Mouse (Mus musculus) 416B (cell line): Measurements from ENCODE around the gene Palm3.
"Not testable (repeated sequence)": the region's sequence is repeated elsewhere in the genome, so short reads cannot be mapped to it uniquely, and the experiment has no call there.

Source experiments
- DNase-seq: peaks from one replicate; pipeline ENCODE4 v3.0.0; 2011; ENCODE audit warnings: low read depth

Palm3 gene

DNA sequence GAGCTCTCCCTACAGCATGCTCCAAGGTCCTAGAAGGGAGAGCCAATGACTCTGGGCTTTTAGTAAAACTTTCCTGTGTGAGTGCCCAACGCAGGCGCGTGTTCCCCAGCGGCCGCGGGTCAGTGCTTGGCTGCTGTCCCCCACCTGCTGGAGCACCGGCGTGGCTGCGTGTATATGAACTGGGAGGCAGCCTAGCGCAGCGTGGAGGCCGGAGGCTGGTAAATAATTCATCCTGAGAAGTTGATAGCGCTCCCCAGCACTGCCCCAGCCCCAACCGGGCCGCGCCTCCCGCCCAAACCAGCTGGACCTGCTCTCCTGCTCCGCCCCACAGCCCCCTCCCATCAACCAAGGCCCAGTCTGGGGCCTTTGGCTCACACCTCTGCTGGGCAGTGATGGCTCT, at the start of gene Palm3:
Gene Palm3, plus strand, starts transcription at position 376 of the 400 bp plus-strand sequence.
- DNase-seq = no peak

- no peak for DNase-seq
Observed at GRCm38 (mm10) chr8:83971661-83972060, 49.6 kb upstream of the Palm3 start.

GRCm38 (mm10) chr8:83972150-83973120, 48.8 kb upstream of the Palm3 start, which contains the start of gene Prkaca:
Gene Prkaca (plus strand): TSS chr8:83972993.
- peak; percentile 97 for DNase-seq

DNA sequence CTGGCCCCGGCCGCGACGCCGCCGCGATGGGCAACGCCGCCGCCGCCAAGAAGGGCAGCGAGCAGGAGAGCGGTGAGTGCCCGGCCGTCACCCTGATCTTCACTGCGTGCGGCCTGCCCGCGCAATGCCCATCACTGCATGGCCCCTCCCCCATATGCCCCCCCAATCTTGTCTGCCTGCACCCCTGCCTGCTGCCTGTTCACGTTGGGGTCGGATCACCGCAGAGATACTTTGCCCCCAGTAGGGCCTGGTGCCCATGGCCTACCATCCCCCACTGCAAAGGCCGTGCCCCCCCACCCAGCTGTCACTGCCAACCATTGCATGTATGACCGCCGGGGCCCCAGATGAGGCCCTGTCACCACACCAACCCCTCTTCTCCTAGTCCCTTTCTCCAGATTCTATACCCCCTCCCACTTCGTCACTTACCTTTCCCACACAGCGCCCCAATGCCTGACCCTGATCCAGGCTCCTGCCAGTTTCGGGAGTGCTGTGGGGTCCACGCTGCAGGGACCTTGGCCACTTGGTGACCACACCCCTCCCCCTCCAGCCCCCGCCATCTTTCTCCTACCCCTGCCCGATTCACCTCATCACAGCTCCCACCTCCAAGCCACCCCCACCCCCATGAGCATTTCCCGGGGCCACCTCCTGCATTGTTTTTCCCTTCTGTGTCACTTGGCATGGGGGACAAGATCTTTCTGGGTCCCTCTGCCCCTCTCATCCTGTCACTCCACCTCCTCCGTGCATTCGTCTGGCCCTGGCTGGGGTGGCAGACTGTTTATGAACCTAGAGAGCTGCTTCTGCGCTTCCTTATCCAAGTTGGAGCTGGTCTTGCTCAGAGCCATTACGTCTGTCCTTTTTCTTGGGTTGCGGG, 47.9 kb upstream of the Palm3 start:
- DNase-seq = peak; percentile 14

GRCm38 (mm10) chr8:83974521-83974920, 46.8 kb upstream of the Palm3 start:
- no peak for DNase-seq

DNA sequence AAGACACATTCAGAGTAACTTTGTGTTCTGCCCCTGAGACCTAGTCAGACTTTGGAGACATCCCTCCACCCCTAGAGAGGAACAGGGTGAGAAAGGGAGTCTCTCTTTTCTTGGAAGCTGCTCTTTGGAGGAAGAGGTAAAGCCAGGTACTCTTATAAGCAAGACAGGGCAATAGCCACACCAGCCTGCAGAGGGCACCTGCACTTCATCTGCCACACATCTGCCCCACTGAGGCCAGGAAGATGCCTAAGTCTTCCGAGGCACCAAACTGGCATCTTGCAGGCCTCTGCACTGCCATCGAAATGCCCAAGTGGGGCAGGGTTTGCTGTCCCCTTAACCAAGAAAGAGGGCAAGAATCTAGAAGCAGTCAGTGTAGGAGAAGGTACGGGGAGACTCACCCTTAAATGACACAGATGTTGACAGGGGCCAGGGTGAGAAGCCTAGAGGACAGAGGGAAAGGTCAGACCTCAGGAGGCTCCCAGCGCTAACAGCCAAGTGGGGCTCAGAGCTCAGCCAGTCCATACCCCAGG, 45.1 kb upstream of the Palm3 start:
- DNase-seq = peak; percentile 57

DNA sequence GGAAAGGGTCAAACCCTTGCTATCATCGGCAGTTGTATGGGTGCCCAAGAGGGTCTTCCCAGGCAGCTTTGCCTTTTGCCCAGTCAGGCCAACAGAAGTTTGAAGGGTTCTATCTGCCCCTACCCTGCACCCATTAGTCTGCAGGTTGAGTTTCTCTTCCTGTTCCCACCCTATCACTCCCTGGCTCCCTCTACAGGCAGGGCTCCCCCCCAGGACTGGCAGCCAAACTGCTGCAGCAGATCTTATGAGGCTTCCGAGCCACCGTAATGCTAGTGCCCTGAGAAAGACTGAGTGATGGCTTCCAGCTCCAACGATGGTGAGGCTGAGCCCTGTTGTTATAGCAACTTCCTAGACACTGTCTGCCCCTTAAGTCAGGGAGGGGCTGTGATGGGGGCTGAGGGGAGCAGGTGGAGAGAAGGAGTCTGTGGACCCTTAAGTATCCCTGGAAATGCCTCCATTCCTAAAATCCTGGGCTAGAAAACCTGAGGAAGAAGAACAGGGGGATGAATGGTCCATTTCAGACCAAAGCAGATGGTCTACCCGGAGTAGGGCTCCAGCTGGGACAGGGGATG, 44.4 kb upstream of the Palm3 start:
- DNase-seq = no peak

- no peak for DNase-seq
Observed at GRCm38 (mm10) chr8:83977646-83978045, 43.6 kb upstream of the Palm3 start.

- DNase-seq = no peak
Observed at GRCm38 (mm10) chr8:83978200-83978599, 43.1 kb upstream of the Palm3 start.

DNA sequence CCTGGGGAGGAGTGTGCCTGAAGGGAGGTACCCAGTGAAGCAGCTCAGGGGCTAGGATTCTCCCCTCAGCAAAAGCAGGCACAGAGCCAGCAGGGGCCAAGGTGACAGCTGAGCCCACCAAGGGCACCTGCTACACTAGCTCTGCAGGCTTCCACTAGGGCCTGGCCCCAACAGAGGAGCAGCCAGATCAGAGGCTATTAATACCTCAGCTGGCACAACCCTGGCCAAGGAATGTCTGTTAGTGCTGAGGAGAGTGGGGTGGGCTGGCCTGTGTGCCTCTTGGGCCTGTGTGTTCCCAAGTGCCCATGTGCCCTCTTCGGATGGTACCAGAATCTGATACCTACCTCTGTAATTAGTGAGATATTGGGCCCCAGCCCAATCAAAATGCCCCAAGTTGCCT, 41.0 kb upstream of the Palm3 start:
- DNase-seq = no peak

DNA sequence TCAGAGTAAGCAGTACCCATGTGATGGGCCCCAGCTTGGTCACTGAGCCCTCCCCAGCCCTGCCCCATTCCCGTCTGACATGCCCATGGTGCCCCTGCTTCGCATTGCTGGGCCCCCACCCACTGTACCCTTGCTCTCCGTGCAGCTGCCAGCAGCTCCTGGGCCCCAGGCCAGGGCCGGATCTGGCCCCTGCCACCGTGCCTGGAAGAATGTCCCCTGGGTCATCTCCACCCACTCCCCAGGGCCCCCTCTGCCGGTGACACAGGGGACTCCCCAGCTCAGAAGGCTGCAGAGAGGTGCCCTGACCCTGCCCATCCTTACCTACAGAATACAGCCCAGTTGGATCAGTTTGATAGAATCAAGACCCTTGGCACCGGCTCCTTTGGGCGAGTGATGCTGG, 40.4 kb upstream of the Palm3 start:
- DNase-seq = no peak

GRCm38 (mm10) chr8:83981533-83981932, 39.7 kb upstream of the Palm3 start:
- no peak for DNase-seq

GRCm38 (mm10) chr8:83982449-83982848, 38.8 kb upstream of the Palm3 start:
- DNase-seq = no peak

GRCm38 (mm10) chr8:83983222-83983621, 38.0 kb upstream of the Palm3 start:
- not testable (repeated sequence) for DNase-seq

- DNase-seq = peak; percentile 20
Observed at GRCm38 (mm10) chr8:83989243-83989642, 32.0 kb upstream of the Palm3 start.

GRCm38 (mm10) chr8:83990170-83990569, 31.1 kb upstream of the Palm3 start:
- no peak for DNase-seq

GRCm38 (mm10) chr8:83992488-83992887, 28.8 kb upstream of the Palm3 start:
- DNase-seq = no peak

DNA sequence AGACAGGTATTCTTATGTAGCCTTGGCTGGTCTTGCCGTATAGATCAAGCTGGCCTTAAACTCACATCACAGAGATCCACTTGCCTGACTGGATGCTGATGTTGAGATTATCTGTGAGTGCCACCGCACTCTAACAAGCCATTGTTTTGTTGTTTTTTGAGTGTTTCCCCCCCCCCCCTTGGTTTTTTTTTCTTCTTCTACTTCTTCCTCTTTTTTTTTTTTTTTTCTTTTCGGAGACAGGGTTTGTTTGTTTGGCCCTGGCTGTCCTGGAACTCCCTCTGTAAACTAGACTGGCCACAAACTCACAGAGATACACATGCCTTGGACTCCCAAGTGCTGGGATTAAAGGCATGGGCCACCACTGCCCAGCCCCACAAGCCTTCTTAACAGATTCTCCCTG, 27.2 kb upstream of the Palm3 start:
- DNase-seq = no peak

- DNase-seq = no peak
Observed at GRCm38 (mm10) chr8:83995973-83996372, 25.3 kb upstream of the Palm3 start.

GRCm38 (mm10) chr8:83996567-83997505, 24.4 kb upstream of the Palm3 start:
- peak; percentile 92 for DNase-seq
